Mouse (Mus musculus): ENCODE data around the gene Mical3.

- no peak for TF ChIP-seq CTCF (IDR thresholded peaks at IDR 0.05; ENCODE audit: low read depth, low read length)
- TF ChIP-seq EP300 (IDR thresholded peaks at IDR 0.05; ENCODE audit: insufficient read depth, low read depth, low read length): no peak
- no peak for TF ChIP-seq POLR2A (IDR thresholded peaks at IDR 0.05; ENCODE audit: insufficient read depth, low read length)
Observed at GRCm38 (mm10) chr6:120926880-120927279, 203.9 kb downstream of the Mical3 start.
